Comparison of ENCODE assay signal across 8 mouse cellular contexts in genomic region chr7:42505588-42505987, GRCm38 (mm10). TPM values are rescaled to one million over a fixed set of nuclear protein-coding genes. Genes with fewer than 3 reads are reported as not detected.
DNase-seq lines count a peak whose midpoint lies in the region; ATAC-seq and TF ChIP-seq lines count a peak whose summit lies in the region.
"Not testable (repeated sequence)": the region's sequence is repeated elsewhere in the genome, so short reads cannot be mapped to it uniquely, and the experiment has no call there.

Gene Zfp141 (minus strand): TSS chr7:42505740.

- peaks cover 20% of the 10 kb centered on the region for H3K4me1 ChIP-seq in hindbrain, embryonic 13.5 days (replicated peaks)

- peak within 1 kb of the TSS; percentile 82 for H3K9ac ChIP-seq in hindbrain, embryonic 13.5 days

- POLR2A ChIA-PET in Patski (lab: Charles Lee): interaction anchor here (0.6 to 1.2 kb wide), 2 partner anchors 9 to 918 kb away, joined by 3 to 4 read pairs; no protein-coding TSS in a partner anchor

- in situ Hi-C loops in Patski (cut with MboI; ENCODE audit: low pct_unique_long_range_greater_than_20kb): loop anchor here (5.0 kb wide), 1 partner anchor 908 kb away; the partner anchor contains the start of gene 2610021A01Rik

- peak within 1 kb of the TSS; percentile 65 for H3K4me3 ChIP-seq in hindbrain, embryonic 13.5 days

- peak within 1 kb of the TSS; percentile 64 for H3K27ac ChIP-seq in hindbrain, embryonic 13.5 days

- 2% methylated on average over 18 of the region's 18 CpGs for WGBS in hindbrain, embryonic 13.5 days

- not testable (repeated sequence) for H3K27me3 ChIP-seq in Patski; hindbrain, embryonic 13.5 days

- not testable (repeated sequence) for H3K9me3 ChIP-seq in hindbrain, embryonic 13.5 days

- TF ChIP-seq CTCF in Patski (IDR thresholded peaks at IDR 0.05): not testable (repeated sequence)

- CTCF ChIA-PET in Patski (lab: Charles Lee): not testable (repeated sequence)

- peaks cover 14% of the 10 kb centered on the region for H3K36me3 ChIP-seq in hindbrain, embryonic 13.5 days

- peak within 1 kb of the TSS; percentile 68 for H3K4me2 ChIP-seq in hindbrain, embryonic 13.5 days

- not testable (repeated sequence) for DNase-seq in Patski (ENCODE audit: low read depth, low spot score)
- peak; percentile 77 to 79 for DNase-seq in cerebellum, postnatal 14 days
- DNase-seq in frontal cortex, postnatal 14 days (ENCODE audit: low spot score in 2 of 2): peak; percentile 78 to 85
- peak; percentile 68 to 70 for DNase-seq in layer of hippocampus, postnatal 25 days (ENCODE audit: extremely low spot score in 1 of 2, low spot score in 1 of 2)
- DNase-seq in lung, postnatal 25 days (ENCODE audit: low spot score): peak; percentile 90
- peak; percentile 90 for DNase-seq in retina, embryonic 14.5 days (ENCODE audit: low spot score)
- DNase-seq in thymus, postnatal 4 days: peak; percentile 84

- ATAC-seq in Patski: peak; percentile 76
- ATAC-seq in hindbrain, embryonic 13.5 days (ENCODE audit: low FRiP score): peak; percentile 95

RNA-seq across cellular contexts. Expression of gene Zfp141, which starts in this region (rescaled TPM):
- 3.9 TPM for polyA plus RNA-seq in Patski (2021)
- 13.6 and 14.0 TPM in 2 replicates for polyA plus RNA-seq in hindbrain, embryonic 13.5 days (2015; fragmentation: Nextera tagmentation; extraction: Ambion mirVana)
- total RNA-seq in layer of hippocampus, postnatal 25 days (2021): 10 to 100 TPM; 20.7 to 22.3 TPM
